Mouse (Mus musculus): ENCODE data around the gene Hap1. TPM values are rescaled to one million over a fixed set of nuclear protein-coding genes. Genes with fewer than 3 reads are reported as not detected.
"Not testable (repeated sequence)": the region's sequence is repeated elsewhere in the genome, so short reads cannot be mapped to it uniquely, and the experiment has no call there.

The Hap1 gene
- total RNA-seq, 2 experiments from 2014 or later = not detected

DNA sequence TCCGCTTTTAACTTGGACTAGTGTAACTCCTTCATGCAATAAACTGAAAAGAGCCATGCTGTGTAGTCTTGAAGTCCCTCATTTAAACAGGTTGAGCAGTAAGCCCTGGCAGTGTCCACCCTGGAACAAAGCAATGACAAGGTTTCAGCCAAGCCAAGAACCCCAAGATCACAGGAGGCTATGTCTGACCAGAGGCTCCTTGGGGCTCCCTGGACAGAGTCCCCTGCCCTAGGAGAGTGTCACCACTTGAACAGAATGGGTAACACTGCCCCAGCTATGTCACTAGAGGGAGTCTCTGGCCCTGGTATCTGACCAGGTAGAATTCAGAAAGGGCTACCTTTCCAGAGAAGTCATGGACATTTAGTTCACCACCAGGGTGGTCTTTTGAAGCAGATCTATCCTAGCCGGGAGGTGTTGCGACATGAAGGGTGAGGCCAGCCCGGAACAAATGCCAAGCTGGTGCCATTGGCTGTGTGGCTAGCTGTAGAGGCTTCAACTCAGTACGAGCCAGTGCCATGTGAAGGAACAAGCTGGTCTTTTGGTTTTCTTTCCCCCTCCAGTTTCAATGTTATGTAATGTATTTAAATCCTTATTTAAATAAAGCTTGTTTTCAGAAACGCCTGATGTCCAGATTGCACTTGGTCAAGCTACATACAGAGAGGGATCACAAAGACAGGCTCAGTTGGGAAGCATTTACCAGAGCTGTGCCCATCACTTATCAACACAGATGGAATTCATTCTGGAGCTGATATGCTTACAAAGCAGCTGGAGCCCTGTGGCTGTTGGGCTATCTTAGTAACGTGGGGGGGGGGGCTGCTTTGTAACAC, 34.2 kb downstream of the Hap1 start:
- ATAC-seq (replicated peaks; ENCODE audit: low FRiP score, low TSS enrichment, poor library complexity, severe bottlenecking) = not testable (repeated sequence)

GRCm38 (mm10) chr11:100320701-100321410, 35.1 kb downstream of the Hap1 start:
- not testable (repeated sequence) for ATAC-seq (replicated peaks; ENCODE audit: low FRiP score, low TSS enrichment, poor library complexity, severe bottlenecking)

GRCm38 (mm10) chr11:100320172-100320630, 35.7 kb downstream of the Hap1 start:
- peak; percentile 84 for ATAC-seq (replicated peaks; ENCODE audit: low FRiP score, low TSS enrichment, poor library complexity, severe bottlenecking)

DNA sequence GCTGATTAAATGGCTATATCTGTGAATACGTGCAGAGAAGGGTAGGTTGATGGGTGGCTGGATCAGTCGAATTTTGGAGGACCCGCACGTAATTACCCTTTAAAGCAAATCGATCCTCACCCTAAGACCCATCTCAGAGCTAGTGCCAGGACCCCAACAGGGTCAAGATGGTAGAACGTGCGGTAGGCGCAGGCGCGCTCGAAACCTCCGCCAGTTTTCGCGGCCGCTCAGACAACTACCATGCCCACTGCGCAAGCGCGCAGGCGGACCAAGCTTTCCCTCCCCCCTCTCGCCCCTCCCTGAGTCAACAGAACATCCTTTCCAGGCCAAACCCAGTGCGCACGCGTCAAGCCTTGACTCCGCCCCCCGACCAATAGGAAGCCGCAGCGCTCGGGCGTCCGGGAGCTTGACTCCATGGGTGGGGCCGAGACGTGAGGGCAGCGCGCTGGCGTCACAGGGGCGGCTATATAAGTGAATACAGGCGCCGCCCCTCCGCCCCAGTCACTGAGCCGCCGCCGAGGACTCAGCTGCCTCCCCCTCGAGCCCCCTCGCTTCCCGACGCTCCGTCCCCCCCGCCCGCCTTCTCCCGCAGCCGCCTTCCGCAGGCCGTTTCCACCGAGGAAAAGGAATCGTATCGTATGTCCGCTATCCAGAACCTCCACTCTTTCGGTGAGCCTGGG, 36.3 kb downstream of the Hap1 start, which contains the start of gene Eif1:
Gene Eif1, plus strand, starts transcription at position 394 of the 680 bp plus-strand sequence.
- peak; percentile 77 for ATAC-seq (replicated peaks; ENCODE audit: low FRiP score, low TSS enrichment, poor library complexity, severe bottlenecking)

DNA sequence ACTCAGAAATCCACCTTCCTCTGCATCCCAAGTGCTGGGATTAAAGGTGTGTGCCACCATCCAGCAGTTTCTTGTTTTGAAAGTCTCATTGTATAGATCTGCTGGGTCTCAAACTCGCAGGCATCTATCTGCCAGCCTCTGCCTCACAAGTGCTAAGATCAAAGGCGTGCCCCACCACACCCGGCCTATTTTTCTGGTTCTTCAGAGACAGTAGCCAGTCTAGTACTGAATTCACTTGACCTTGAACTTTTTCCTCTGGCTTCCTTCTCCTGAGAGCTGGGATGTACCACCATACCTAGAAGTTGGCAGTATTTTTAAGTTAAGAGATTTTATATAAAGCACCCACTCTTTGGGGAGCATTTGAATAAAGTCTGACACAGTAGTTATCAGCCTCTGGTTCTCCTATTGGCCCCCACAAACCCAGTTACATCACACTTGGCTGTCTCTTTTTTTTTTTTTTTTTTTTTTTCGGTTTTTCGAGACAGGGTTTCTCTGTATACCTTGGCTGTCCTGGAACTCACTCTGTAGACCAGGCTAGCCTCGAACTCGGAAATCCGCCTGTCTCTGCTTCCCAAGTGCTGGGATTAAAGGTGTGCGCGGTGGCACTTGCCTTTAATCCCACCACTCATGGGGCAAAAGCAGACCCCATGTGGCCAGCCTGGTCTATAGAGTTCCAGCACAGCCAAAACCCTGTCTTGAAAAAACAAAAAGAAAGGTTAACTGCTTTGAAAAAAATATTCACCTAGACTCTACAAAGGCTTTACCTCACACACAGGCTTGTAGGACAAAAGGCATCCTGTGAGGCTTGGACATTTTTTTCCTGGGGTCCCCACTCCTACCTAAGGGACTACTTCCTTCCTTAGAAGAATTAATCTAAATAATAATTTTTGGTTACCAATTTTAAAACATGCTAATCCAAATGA, 37.1 kb downstream of the Hap1 start:
- ATAC-seq (replicated peaks; ENCODE audit: low FRiP score, low TSS enrichment, poor library complexity, severe bottlenecking) = no peak

DNA sequence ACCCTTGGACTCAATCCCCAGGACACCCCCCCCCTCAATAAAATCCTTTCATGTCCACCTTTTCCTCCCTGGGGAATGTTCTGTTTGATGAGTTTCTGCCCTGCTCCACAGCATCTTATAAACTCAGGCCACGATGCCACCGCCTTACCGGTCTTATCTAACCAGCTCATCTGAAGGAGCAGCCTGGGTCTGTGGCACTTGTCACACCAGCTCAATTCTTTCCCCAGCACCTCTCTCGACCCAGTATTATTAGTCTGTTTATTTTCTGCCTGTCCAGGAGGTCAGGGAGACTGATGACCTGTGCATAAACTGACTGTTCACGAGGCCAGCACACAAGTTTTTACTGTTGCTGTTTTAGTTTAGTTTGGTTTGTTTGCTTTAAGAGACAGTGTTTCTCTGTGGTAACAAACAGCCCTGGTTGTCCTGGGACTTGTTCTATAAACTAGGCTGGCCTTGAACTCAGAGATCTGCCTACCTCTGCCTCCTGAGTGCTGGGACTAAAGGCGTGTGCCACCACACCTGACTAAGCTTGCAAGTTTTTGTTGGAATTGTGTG, 38.0 kb downstream of the Hap1 start:
- 0 out of 2 replicates have a peak, but pooled peaks have one; percentile 22 for ATAC-seq (replicated peaks; ENCODE audit: low FRiP score, low TSS enrichment, poor library complexity, severe bottlenecking)

DNA sequence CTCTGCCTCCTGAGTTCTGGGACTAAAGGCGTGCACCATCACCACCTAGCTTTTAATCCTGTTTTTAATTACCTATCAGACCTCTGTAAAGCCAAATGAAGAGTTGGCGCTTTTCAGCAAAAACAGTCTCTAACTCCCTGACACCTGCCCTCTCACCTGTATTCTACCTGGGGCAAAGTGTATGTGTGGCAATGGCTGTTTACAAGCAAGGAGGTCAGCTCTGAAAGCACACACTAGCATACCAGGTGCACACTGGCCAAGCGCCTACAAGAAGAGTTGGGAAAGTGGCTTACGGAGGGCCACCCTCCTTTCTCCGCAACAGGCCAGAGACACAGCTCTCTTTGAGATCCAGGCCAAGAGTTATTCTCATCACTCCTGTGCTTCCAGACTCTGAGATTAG, 40.5 kb downstream of the Hap1 start:
- no peak for ATAC-seq (replicated peaks; ENCODE audit: low FRiP score, low TSS enrichment, poor library complexity, severe bottlenecking)

DNA sequence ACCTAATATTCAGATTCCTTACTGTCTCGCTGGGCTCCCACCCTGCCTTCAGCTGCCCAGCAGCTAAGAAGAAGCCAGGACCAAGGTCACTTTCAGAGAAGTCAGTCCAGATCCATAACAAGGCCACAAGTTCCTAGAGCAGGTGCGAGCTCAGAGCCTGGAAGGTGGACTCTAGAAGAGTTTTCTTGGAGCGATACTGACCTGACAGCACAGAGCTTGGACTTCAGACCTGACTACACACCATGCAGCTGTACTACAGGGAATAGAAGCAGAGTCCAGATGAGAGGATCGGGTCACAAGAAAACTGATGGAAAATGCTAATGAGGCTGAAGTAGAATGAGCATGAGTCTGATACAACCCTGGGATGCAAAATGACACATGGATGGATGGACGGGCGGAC, 42.5 kb downstream of the Hap1 start:
- no peak for ATAC-seq (replicated peaks; ENCODE audit: low FRiP score, low TSS enrichment, poor library complexity, severe bottlenecking)

- no peak for ATAC-seq (replicated peaks; ENCODE audit: low FRiP score, low TSS enrichment, poor library complexity, severe bottlenecking)
These were observed 43.7 kb downstream of the Hap1 start for GRCm38 (mm10) chr11:100312096-100312679.

DNA sequence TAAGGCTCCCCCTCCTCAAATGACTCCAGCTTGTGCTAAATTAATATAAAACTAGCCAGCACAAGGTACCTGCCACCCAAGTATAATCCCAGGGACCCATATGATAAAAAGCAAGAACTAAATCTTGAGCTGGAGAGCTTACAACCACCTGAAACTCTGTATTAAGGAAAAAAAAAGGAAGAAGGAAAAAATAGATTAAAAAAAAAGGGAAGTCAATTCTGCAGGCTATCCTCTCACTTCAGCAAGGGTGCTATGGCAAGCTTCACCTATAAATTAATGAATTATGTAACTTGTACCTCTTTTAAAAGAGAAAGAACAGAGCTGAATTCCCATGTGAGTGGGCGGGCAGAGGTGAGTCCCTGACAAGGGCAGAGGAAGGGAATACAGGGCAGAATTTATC, 44.3 kb downstream of the Hap1 start:
- no peak for ATAC-seq (replicated peaks; ENCODE audit: low FRiP score, low TSS enrichment, poor library complexity, severe bottlenecking)

- not testable (repeated sequence) for ATAC-seq (replicated peaks; ENCODE audit: low FRiP score, low TSS enrichment, poor library complexity, severe bottlenecking)
These were observed 47.3 kb downstream of the Hap1 start for GRCm38 (mm10) chr11:100308672-100309071.

- no peak for ATAC-seq (replicated peaks; ENCODE audit: low FRiP score, low TSS enrichment, poor library complexity, severe bottlenecking)
These were observed 48.0 kb downstream of the Hap1 start for GRCm38 (mm10) chr11:100307900-100308299.

DNA sequence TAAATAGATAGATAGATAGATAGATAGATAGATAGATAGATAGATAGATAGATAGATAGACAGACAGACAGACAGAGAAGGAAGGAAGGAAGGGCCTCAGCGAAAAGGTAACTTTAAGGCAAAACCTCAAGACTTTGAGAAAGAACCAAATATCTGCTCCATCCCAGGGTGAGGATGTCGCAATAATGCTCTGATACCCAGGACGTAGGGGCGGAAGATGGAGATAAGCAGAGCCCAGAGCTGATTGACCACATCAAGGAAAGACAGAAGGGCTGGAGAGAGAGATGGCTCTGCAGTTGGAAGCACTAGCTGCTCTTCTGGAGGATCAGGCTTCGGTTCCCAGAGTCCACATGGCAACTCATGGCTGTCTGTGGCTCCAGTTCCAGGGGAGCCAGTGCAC, 54.6 kb downstream of the Hap1 start:
- no peak for ATAC-seq (replicated peaks; ENCODE audit: low FRiP score, low TSS enrichment, poor library complexity, severe bottlenecking)

DNA sequence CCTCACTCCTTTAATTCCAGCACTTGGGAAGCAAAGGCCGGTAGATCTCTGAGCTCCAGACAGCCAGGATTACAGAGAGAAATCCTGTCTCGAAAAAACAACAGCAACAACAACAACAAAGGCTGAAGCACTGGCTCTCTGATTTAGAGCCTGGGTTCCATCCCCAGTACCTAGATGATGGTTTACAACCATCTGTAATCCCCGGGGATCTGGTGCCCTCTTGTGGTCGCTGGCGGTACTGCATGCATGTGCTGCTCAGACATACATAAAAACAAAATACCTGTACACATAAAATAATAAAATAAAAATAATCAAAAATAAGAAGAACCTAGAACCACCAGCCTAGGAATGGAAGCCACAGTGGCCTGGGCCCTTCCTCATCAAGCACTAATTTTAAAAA, 55.6 kb downstream of the Hap1 start:
- no peak for ATAC-seq (replicated peaks; ENCODE audit: low FRiP score, low TSS enrichment, poor library complexity, severe bottlenecking)

GRCm38 (mm10) chr11:100298274-100299036, 57.5 kb downstream of the Hap1 start:
- peak; percentile 62 for ATAC-seq (replicated peaks; ENCODE audit: low FRiP score, low TSS enrichment, poor library complexity, severe bottlenecking)

- ATAC-seq (replicated peaks; ENCODE audit: low FRiP score, low TSS enrichment, poor library complexity, severe bottlenecking) = peak; percentile 62
These were observed 58.1 kb downstream of the Hap1 start for GRCm38 (mm10) chr11:100297801-100298200.
